Mouse (Mus musculus) lung, postnatal 25 days (tissue): Measurements from ENCODE around the gene Mcfd2.

ENCODE experiments used
- DNase-seq: peaks from one replicate; pipeline ENCODE4 v3.0.0; 2022; ENCODE audit warnings: low spot score

The Mcfd2 gene

GRCm38 (mm10) chr17:87236725-87237650 lies 28.7 kb downstream of the Mcfd2 start:
- peak; percentile 34 for DNase-seq

GRCm38 (mm10) chr17:87235019-87235418 lies 30.7 kb downstream of the Mcfd2 start:
- no peak for DNase-seq

GRCm38 (mm10) chr17:87227878-87228277 lies 37.9 kb downstream of the Mcfd2 start:
- no peak for DNase-seq

GRCm38 (mm10) chr17:87226079-87226640 lies 39.6 kb downstream of the Mcfd2 start:
- DNase-seq = no peak

- DNase-seq = no peak
Observed at GRCm38 (mm10) chr17:87225384-87225783, 40.4 kb downstream of the Mcfd2 start.

- no peak for DNase-seq
Observed at GRCm38 (mm10) chr17:87224461-87224860, 41.3 kb downstream of the Mcfd2 start.

DNA sequence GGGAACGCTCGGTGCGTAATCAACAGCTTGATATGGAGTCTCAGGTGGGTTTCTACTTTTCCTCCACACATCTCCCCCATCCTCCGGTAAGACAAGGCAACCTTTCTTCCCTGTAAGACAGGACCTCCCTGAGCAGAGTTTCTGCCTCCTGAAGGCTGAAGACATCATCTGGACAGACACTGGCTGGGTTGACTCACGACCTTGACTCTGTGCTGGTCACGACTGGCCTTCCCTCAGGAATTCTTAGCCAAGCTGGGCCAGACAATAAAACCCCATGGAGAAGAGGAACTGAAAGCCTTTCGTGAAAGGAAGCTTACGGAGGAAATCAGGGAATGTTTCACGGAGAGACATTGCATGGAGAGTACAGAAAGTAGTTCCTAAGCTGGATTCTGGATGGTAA lies 46.3 kb downstream of the Mcfd2 start:
- no peak for DNase-seq

DNA sequence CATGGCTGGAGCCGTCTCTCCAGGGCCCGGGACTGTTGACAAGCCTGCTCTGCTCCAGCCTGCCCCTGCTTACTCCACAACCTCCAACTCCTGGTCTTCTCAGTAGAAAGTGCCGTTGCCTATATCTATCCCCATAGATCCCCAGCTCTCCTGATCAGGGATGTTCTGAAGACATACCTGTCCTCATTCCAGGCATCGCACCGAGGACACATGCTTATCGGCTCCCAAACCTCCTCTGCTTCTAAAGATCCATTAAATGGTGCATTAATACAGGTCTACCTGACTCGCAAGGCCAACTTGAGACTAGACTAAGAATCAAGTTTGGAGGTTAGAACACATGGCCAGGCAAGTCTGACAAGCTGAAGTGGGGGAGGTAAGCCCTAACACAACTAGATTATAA lies 51.2 kb downstream of the Mcfd2 start:
- no peak for DNase-seq

DNA sequence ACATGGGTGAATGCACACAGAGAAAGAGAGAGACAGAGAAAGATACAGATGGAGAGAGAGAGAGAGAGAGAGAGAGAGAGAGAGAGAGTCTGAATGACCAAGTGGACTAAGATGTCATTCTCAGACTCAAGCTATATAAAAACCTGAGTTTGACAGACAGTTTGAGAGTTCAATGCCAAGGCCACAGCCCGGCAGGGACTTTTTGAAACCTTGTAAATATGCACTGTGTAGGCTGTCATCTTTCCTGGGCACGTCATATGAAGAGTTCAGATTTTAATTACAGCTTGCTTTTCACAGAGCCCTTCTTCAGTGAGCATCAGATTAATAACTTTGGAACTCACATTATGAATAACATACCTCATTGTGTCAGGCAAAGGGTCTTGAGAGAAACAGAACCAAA lies 55.2 kb downstream of the Mcfd2 start:
- no peak for DNase-seq

DNA sequence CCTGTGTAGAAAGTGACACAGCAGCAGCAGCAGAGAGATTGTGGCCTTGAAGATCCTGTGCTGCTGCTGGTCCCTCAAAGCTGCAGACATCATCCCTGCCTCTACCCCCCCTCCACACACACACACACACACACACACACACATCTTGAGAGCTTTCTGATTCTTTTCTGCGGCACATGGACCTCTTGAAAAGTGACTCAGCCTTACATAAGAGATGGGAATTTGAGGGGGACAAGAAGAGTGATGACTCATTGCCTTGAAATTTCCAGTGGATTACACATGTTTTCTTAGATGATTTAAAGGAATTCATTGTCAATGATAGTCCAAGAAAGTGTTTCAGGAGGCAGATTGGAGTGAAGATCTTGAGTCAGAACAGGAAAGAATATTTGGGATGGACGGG lies 58.9 kb downstream of the Mcfd2 start:
- peak; percentile 48 for DNase-seq
